Mouse (Mus musculus): ENCODE data around the gene Sgk1. TPM values are rescaled to one million over a fixed set of nuclear protein-coding genes. Genes with fewer than 3 reads are reported as not detected.
"Not testable (repeated sequence)": the region's sequence is repeated elsewhere in the genome, so short reads cannot be mapped to it uniquely, and the experiment has no call there.

The Sgk1 gene
- polyA plus RNA-seq, 1 experiment from 2014 or later, result 18.8 TPM

GRCm38 (mm10) chr10:21884534-21884933 is 2.5 kb downstream of the Sgk1 start:
- H3K27ac ChIP-seq (replicated peaks), result no peak overlapping the region
- 71% methylated on average over 3 of the region's 3 CpGs for WGBS
- H3K4me1 ChIP-seq, result peaks cover 30% of the 10 kb centered on the region

DNA sequence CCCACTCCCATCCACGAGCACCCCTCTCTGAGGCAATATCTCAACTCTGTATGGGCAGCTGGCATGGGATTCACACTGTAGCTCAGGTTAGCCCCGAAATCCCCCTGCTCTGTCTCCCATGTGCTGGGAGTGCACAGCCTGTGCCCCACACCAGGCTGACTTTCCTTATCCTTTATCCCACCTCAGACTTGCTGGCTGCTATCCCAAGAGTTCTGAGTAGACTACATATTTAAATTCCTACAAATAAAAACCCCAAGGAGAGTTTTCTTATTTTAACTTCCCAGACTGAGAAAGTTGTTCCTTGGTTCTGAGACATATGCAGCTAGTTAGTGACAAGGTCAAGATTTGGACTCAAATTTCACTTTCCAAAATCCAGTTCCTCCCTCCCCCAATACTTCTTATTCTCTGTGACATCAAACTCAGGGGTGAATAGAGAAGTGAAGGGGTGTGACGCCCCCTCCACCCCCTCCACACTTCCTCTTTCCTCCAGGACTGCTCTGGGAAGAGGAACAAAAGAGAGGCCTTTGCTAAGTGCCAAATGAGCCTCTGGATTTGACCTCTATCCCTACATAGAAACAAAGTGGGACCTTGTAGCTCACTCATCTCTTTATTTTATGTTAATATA is 7.3 kb downstream of the Sgk1 start:
- Histone ChIP-seq H3K4me3 (no peak overlapping the region), H3K9me3 (replicated peaks) (peaks cover 5% of the 10 kb centered on the region; the same call in 1 of the 2 replicates), H3K36me3 (no peaks in the 10 kb centered on the region), H3K27ac (replicated peaks) (no peak overlapping the region), H3K4me1 (peaks cover 4% of the 10 kb centered on the region; the same call in 1 of the 2 replicates), H3K27me3 (ENCODE audit: low read depth, poor library complexity, severe bottlenecking) (no peaks in the 10 kb centered on the region)
- no peak for DNase-seq (ENCODE audit: low spot score)
- 71% methylated on average over 3 of the region's 3 CpGs for WGBS

More at GRCm38 (mm10) chr10:21884534-21884933, 2.5 kb downstream of the Sgk1 start:
- no peak for DNase-seq (ENCODE audit: low spot score)
- Histone ChIP-seq H3K9me3 (replicated peaks) (no peaks in the 10 kb centered on the region), H3K27me3 (ENCODE audit: low read depth, poor library complexity, severe bottlenecking) (peaks cover 32% of the 10 kb centered on the region), H3K4me3 (no peak overlapping the region), H3K36me3 (no peaks in the 10 kb centered on the region)

- H3K4me1 ChIP-seq, result no peaks in the 10 kb centered on the region
- H3K4me3 ChIP-seq, result no peak overlapping the region
- 90% methylated on average over 4 of the region's 4 CpGs for WGBS
- H3K27me3 ChIP-seq (ENCODE audit: low read depth, poor library complexity, severe bottlenecking), result no peaks in the 10 kb centered on the region
- DNase-seq (ENCODE audit: low spot score), result no peak
- peaks cover 5% of the 10 kb centered on the region for H3K9me3 ChIP-seq (replicated peaks)
- no peak overlapping the region for H3K27ac ChIP-seq (replicated peaks)
- no peaks in the 10 kb centered on the region for H3K36me3 ChIP-seq
Measured at GRCm38 (mm10) chr10:21890293-21890692, 8.3 kb downstream of the Sgk1 start.

GRCm38 (mm10) chr10:21891442-21891841 is 9.5 kb downstream of the Sgk1 start:
- no peaks in the 10 kb centered on the region for H3K36me3 ChIP-seq
- H3K27me3 ChIP-seq (ENCODE audit: low read depth, poor library complexity, severe bottlenecking), result no peaks in the 10 kb centered on the region
- no peak overlapping the region for H3K27ac ChIP-seq (replicated peaks)
- no peak for DNase-seq (ENCODE audit: low spot score)
- peaks cover 5% of the 10 kb centered on the region for H3K9me3 ChIP-seq (replicated peaks)
- 74% methylated on average over 7 of the region's 7 CpGs for WGBS
- no peaks in the 10 kb centered on the region for H3K4me1 ChIP-seq
- H3K4me3 ChIP-seq, result no peak overlapping the region

DNA sequence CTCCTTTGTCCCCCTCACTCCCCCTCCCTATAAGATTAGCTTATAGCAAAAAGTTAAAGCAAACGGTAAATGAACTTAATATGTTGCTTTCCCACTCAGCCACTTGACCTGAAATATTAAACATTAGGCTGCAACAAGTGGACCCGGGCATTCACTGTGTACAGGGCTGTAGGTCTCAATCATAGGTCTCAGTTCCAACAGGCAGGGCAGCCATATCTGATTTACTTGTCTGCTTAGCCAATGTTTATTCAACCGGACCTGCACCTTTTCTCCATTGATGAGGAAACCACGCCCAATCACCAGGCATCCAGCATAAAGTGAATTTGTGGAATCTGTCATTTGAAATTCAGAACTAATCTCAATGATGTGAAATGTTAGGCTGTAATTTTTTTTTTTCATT is 10.1 kb downstream of the Sgk1 start:
- Histone ChIP-seq H3K27me3 (ENCODE audit: low read depth, poor library complexity, severe bottlenecking) (no peaks in the 10 kb centered on the region), H3K4me3 (no peak overlapping the region), H3K36me3 (no peaks in the 10 kb centered on the region), H3K9me3 (replicated peaks) (peaks cover 5% of the 10 kb centered on the region), H3K4me1 (no peaks in the 10 kb centered on the region), H3K27ac (replicated peaks) (no peak overlapping the region)
- 89% methylated on average over 4 of the region's 4 CpGs for WGBS
- no peak for DNase-seq (ENCODE audit: low spot score)

GRCm38 (mm10) chr10:21898417-21898816 is 16.4 kb downstream of the Sgk1 start:
- no peak for DNase-seq (ENCODE audit: low spot score)
- Histone ChIP-seq H3K4me1 (no peaks in the 10 kb centered on the region), H3K27ac (replicated peaks) (no peak overlapping the region), H3K4me3 (no peak overlapping the region), H3K27me3 (ENCODE audit: low read depth, poor library complexity, severe bottlenecking) (no peaks in the 10 kb centered on the region), H3K36me3 (no peaks in the 10 kb centered on the region), H3K9me3 (replicated peaks) (peaks cover 2% of the 10 kb centered on the region)
- 93% methylated on average over 4 of the region's 4 CpGs for WGBS

GRCm38 (mm10) chr10:21898851-21899250 is 16.9 kb downstream of the Sgk1 start:
- H3K27me3 ChIP-seq (ENCODE audit: low read depth, poor library complexity, severe bottlenecking); H3K36me3 ChIP-seq; H3K9me3 ChIP-seq (replicated peaks); H3K4me3 ChIP-seq; H3K27ac ChIP-seq (replicated peaks); H3K4me1 ChIP-seq; DNase-seq (ENCODE audit: low spot score): not testable (repeated sequence)
- 94% methylated on average over 17 of the region's 17 CpGs for WGBS

DNA sequence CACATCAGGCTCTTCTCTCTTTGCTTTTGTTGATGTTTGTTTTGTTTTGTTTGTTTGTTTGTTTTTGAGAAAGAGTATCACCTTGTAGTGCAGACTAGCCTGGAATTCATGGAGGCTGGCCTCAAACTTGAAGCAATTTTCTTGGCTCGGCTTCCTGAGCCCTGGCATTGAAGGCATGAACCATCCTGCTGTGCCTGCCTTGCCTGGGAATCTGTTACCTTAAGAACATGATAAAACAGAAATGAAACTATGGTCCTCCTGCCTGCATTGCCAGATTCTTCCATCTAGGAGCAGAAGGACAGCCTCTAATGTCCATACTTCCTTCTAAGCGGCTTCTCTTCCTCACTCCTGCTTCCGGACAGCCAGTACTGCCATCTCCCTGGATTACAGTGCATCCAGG is 17.4 kb downstream of the Sgk1 start:
- Histone ChIP-seq H3K27me3 (ENCODE audit: low read depth, poor library complexity, severe bottlenecking) (no peaks in the 10 kb centered on the region), H3K4me3 (no peak overlapping the region), H3K4me1 (no peaks in the 10 kb centered on the region), H3K36me3 (no peaks in the 10 kb centered on the region), H3K27ac (replicated peaks) (no peak overlapping the region), H3K9me3 (replicated peaks) (no peaks in the 10 kb centered on the region; the same call in 1 of the 2 replicates)
- no peak for DNase-seq (ENCODE audit: low spot score)
- 96% methylated on average over 3 of the region's 3 CpGs for WGBS

- WGBS, result 92% methylated on average over 10 of the region's 10 CpGs
- Histone ChIP-seq H3K27me3 (ENCODE audit: low read depth, poor library complexity, severe bottlenecking) (no peaks in the 10 kb centered on the region), H3K27ac (replicated peaks) (no peak overlapping the region), H3K4me3 (no peak overlapping the region), H3K4me1 (no peaks in the 10 kb centered on the region), H3K36me3 (no peaks in the 10 kb centered on the region), H3K9me3 (replicated peaks) (0 out of 2 replicates have a peak, but pooled peaks cover 3% of the 10 kb centered on the region)
- no peak for DNase-seq (ENCODE audit: low spot score)
Measured at GRCm38 (mm10) chr10:21902152-21903140, 20.5 kb downstream of the Sgk1 start.

GRCm38 (mm10) chr10:21904151-21904550 is 22.2 kb downstream of the Sgk1 start:
- no peaks in the 10 kb centered on the region for H3K4me1 ChIP-seq
- H3K27me3 ChIP-seq (ENCODE audit: low read depth, poor library complexity, severe bottlenecking), result no peaks in the 10 kb centered on the region
- DNase-seq (ENCODE audit: low spot score), result no peak
- 0 out of 2 replicates have a peak, but pooled peaks cover 3% of the 10 kb centered on the region for H3K9me3 ChIP-seq (replicated peaks)
- H3K36me3 ChIP-seq, result no peaks in the 10 kb centered on the region
- H3K27ac ChIP-seq (replicated peaks), result no peak overlapping the region
- H3K4me3 ChIP-seq, result no peak overlapping the region
- WGBS, result 85% methylated on average over 2 of the region's 2 CpGs

GRCm38 (mm10) chr10:21905616-21906015 is 23.6 kb downstream of the Sgk1 start:
- Histone ChIP-seq H3K27ac (replicated peaks) (no peak overlapping the region), H3K4me3 (no peak overlapping the region), H3K9me3 (replicated peaks) (0 out of 2 replicates have a peak, but pooled peaks cover 3% of the 10 kb centered on the region), H3K4me1 (no peaks in the 10 kb centered on the region), H3K27me3 (ENCODE audit: low read depth, poor library complexity, severe bottlenecking) (no peaks in the 10 kb centered on the region), H3K36me3 (no peaks in the 10 kb centered on the region)
- DNase-seq (ENCODE audit: low spot score), result no peak
- 93% methylated on average over 1 of the region's 1 CpGs for WGBS

- Histone ChIP-seq H3K4me1 (no peaks in the 10 kb centered on the region), H3K27ac (replicated peaks) (no peak overlapping the region), H3K9me3 (replicated peaks) (0 out of 2 replicates have a peak, but pooled peaks cover 3% of the 10 kb centered on the region), H3K27me3 (ENCODE audit: low read depth, poor library complexity, severe bottlenecking) (no peaks in the 10 kb centered on the region), H3K4me3 (no peak overlapping the region), H3K36me3 (no peaks in the 10 kb centered on the region)
- 21% methylated on average over 5 of the region's 5 CpGs for WGBS
- DNase-seq (ENCODE audit: low spot score), result no peak
Measured at GRCm38 (mm10) chr10:21906894-21907446, 25.0 kb downstream of the Sgk1 start.
